Mouse (Mus musculus) liver, postnatal 0 days (tissue): Measurements from ENCODE around the gene Nasp.

Source experiments
- CTCF ChIP-seq: sonication (generic); IDR thresholded peaks from 2 replicates; pipeline ENCODE4 v1.5.1; 2016; ENCODE audit warnings: antibody characterized with exemption, low read depth
- EP300 ChIP-seq: IDR thresholded peaks from 2 replicates; pipeline ENCODE4 v1.6.1; 2016; ENCODE audit warnings: antibody characterized with exemption, low read depth, mild to moderate bottlenecking

DNA sequence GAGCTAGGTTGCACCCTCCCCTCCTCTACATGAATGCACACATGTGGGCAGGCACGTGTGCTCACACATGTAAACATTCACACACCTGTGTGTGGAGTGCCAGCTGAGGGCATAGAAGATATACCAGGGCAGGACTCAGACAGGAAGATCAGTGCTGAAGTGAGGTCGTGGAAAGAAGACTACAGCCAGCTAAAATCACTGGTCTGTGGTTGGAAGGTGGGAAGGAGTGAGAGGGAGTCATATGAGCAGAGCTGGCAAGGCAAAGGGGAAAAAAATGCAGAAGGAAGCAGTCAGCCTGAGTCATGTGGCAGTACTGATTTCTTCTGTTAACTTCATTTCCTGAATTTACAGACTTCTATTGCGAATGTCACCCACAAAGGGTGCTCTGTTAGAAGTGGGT, 40.4 kb upstream of the Nasp start:
- TF ChIP-seq EP300 (no peak), CTCF (no peak)
